Mouse (Mus musculus) forebrain, embryonic 13.5 days (tissue): Measurements from ENCODE around the gene Olfr1447. TPM values are rescaled to one million over a fixed set of nuclear protein-coding genes. Genes with fewer than 3 reads are reported as not detected.

Experiments used
- ATAC-seq: fragments of 200-750 bp; cut with Nextera tagmentation; 2 replicates; pipeline ENCODE4 v1.8.0; 2017
- H3K27ac ChIP-seq: fragments of 300-500 bp; sonication (generic); 2 replicates; pipeline ENCODE4 v1.5.1; 2015; ENCODE audit warnings: inconsistent platforms, mild to moderate bottlenecking, moderate library complexity
- H3K27me3 ChIP-seq: fragments of 300-500 bp; sonication (generic); 2 replicates; pipeline ENCODE4 v1.6.1; 2015; ENCODE audit warnings: mild to moderate bottlenecking, inconsistent platforms
- H3K36me3 ChIP-seq: fragments of 300-500 bp; sonication (generic); 2 replicates; pipeline ENCODE4 v1.6.1; 2015; ENCODE audit warnings: mild to moderate bottlenecking, inconsistent platforms; ENCODE audit not compliant: poor library complexity, severe bottlenecking
- H3K4me1 ChIP-seq: fragments of 300-500 bp; sonication (generic); 2 replicates; pipeline ENCODE4 v1.6.1; 2015; ENCODE audit warnings: inconsistent platforms
- H3K4me2 ChIP-seq: fragments of 300-500 bp; sonication (generic); 2 replicates; pipeline ENCODE4 v1.6.1; 2015; ENCODE audit warnings: inconsistent platforms, mild to moderate bottlenecking, moderate library complexity
- H3K4me3 ChIP-seq: fragments of 300-500 bp; sonication (generic); 2 replicates; pipeline ENCODE4 v1.5.1; 2015; ENCODE audit warnings: mild to moderate bottlenecking, inconsistent platforms
- H3K9ac ChIP-seq: fragments of 300-500 bp; sonication (generic); 2 replicates; pipeline ENCODE4 v1.6.1; 2015; ENCODE audit warnings: mild to moderate bottlenecking, inconsistent platforms
- H3K9me3 ChIP-seq: fragments of 300-500 bp; sonication (generic); replicated peaks from 2 replicates; pipeline ENCODE4 v1.6.1; 2016; ENCODE audit warnings: inconsistent platforms
- WGBS: fragments of 180-500 bp; shearing (Covaris S2); methylation state at CpG from one replicate; pipeline ENCODE4 v1.1.7; 2015; 5-methylcytosine and 5-hydroxymethylcytosine counted together
- polyA plus RNA-seq: library from polyadenylated mRNA; unstranded; fragments of >200 nt; fragmentation: Nextera tagmentation; extraction: Ambion mirVana; gene quantifications from 2 replicates; pipeline ENCODE4 v1.2.1, GENCODE M21; 2015

Olfr1447 gene
- not detected in 2 replicates for polyA plus RNA-seq

GRCm38 (mm10) chr19:12903643-12904042, at the start of gene Olfr1447:
TSS of gene Olfr1447 (minus strand) at chr19:12903743.
- H3K9ac ChIP-seq, result no peak within 1 kb of the TSS
- H3K4me1 ChIP-seq, result no peaks in the 10 kb centered on the region
- 92% methylated on average over 1 of the region's 1 CpGs for WGBS
- ATAC-seq, result no peak
- no peaks in the 10 kb centered on the region for H3K9me3 ChIP-seq
- H3K36me3 ChIP-seq, result no peaks in the 10 kb centered on the region
- no peak within 1 kb of the TSS for H3K27ac ChIP-seq
- no peak within 1 kb of the TSS for H3K4me2 ChIP-seq
- H3K4me3 ChIP-seq, result no peak within 1 kb of the TSS
- H3K27me3 ChIP-seq, result no peaks in the 10 kb centered on the region

- 95% methylated on average over 1 of the region's 1 CpGs for WGBS
- ATAC-seq, result no peak
- Histone ChIP-seq H3K36me3 (no peaks in the 10 kb centered on the region), H3K9ac (no peak within 1 kb of the TSS), H3K4me3 (no peak within 1 kb of the TSS), H3K4me2 (no peak within 1 kb of the TSS), H3K27me3 (no peaks in the 10 kb centered on the region), H3K27ac (no peak within 1 kb of the TSS), H3K9me3 (peaks cover 19% of the 10 kb centered on the region; the same call in 1 of the 2 replicates), H3K4me1 (no peaks in the 10 kb centered on the region)
Measured at GRCm38 (mm10) chr19:12949958-12950357, 46.4 kb upstream of the Olfr1447 start, which contains the start of gene Olfr1450. TSS of gene Olfr1450 (plus strand) at chr19:12950258.

DNA sequence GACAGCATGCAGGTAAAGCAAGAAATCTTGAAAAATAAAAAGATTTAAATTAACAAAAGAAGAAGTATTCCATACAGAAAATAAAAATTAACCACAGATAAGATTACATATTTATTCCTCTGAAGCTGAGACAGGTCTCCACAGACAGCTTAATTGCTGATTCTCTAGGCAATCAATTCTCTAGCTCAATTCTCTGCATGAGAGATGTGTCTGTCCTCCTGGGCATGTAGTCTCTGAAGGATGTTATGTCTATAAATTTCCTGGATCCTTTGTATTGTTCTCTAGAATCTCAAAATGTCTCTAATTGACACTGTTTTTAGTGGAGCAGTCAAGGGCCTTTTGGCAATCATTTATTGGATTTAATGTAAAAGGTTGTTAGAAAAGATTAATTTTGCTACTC, 27.0 kb upstream of the Olfr1447 start, which contains the start of gene Olfr1449:
TSS of gene Olfr1449 (plus strand) at position 301 of the 400 bp plus-strand sequence.
- Histone ChIP-seq H3K27ac (no peak within 1 kb of the TSS), H3K36me3 (no peaks in the 10 kb centered on the region), H3K4me1 (no peaks in the 10 kb centered on the region), H3K9ac (no peak within 1 kb of the TSS), H3K27me3 (no peaks in the 10 kb centered on the region), H3K4me2 (no peak within 1 kb of the TSS), H3K4me3 (no peak within 1 kb of the TSS), H3K9me3 (peaks cover 8% of the 10 kb centered on the region)
- no peak for ATAC-seq

GRCm38 (mm10) chr19:12924319-12924718, 20.8 kb upstream of the Olfr1447 start, which contains the start of gene Olfr1448:
TSS of gene Olfr1448 (minus strand) at chr19:12924419.
- H3K27me3 ChIP-seq, result no peaks in the 10 kb centered on the region
- no peak within 1 kb of the TSS for H3K4me3 ChIP-seq
- no peaks in the 10 kb centered on the region for H3K4me1 ChIP-seq
- H3K36me3 ChIP-seq, result no peaks in the 10 kb centered on the region
- peaks cover 2% of the 10 kb centered on the region for H3K9me3 ChIP-seq
- 80% methylated on average over 1 of the region's 1 CpGs for WGBS
- ATAC-seq, result no peak
- H3K4me2 ChIP-seq, result no peak within 1 kb of the TSS
- no peak within 1 kb of the TSS for H3K9ac ChIP-seq
- H3K27ac ChIP-seq, result no peak within 1 kb of the TSS

- Histone ChIP-seq H3K4me1 (no peaks in the 10 kb centered on the region), H3K9me3 (peaks cover 3% of the 10 kb centered on the region; the same call in 1 of the 2 replicates), H3K4me2 (no peak within 1 kb of the TSS), H3K27ac (no peak within 1 kb of the TSS), H3K27me3 (no peaks in the 10 kb centered on the region), H3K4me3 (no peak within 1 kb of the TSS), H3K9ac (no peak within 1 kb of the TSS), H3K36me3 (no peaks in the 10 kb centered on the region)
- ATAC-seq, result no peak
- 85% methylated on average over 1 of the region's 1 CpGs for WGBS
Measured at GRCm38 (mm10) chr19:12893424-12893823, 10.1 kb downstream of the Olfr1447 start, which contains the start of gene Olfr1446. TSS of gene Olfr1446 (minus strand) at chr19:12893524.

DNA sequence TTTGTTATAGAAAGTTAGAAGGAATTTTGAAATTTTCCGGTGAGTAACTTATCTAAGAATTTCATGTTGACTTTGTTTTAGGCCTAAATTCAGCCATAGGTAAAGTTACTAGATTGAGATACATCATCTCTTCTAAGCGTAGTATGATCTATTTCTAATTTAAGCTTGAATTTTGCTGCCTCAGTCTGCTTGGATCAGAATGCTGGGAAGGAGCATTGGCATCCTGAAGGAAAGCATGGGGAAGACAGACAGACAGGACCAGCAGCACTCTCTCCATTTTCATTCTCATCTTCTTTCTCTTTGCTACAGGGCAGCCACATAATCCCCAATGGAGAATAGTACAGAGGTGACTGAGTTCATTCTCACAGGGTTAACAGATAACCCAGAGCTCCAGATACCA, 20.0 kb downstream of the Olfr1447 start, which contains the start of gene Olfr1445:
TSS of gene Olfr1445 (plus strand) at position 301 of the 400 bp plus-strand sequence.
- H3K4me3 ChIP-seq, result no peak within 1 kb of the TSS
- H3K27me3 ChIP-seq, result no peaks in the 10 kb centered on the region
- no peak within 1 kb of the TSS for H3K9ac ChIP-seq
- H3K27ac ChIP-seq, result no peak within 1 kb of the TSS
- WGBS, result 85% methylated on average over 2 of the region's 2 CpGs
- no peaks in the 10 kb centered on the region for H3K4me1 ChIP-seq
- H3K36me3 ChIP-seq, result no peaks in the 10 kb centered on the region
- ATAC-seq, result no peak
- peaks cover under 1% of the 10 kb centered on the region; the same call in 1 of the 2 replicates for H3K9me3 ChIP-seq
- H3K4me2 ChIP-seq, result no peak within 1 kb of the TSS

DNA sequence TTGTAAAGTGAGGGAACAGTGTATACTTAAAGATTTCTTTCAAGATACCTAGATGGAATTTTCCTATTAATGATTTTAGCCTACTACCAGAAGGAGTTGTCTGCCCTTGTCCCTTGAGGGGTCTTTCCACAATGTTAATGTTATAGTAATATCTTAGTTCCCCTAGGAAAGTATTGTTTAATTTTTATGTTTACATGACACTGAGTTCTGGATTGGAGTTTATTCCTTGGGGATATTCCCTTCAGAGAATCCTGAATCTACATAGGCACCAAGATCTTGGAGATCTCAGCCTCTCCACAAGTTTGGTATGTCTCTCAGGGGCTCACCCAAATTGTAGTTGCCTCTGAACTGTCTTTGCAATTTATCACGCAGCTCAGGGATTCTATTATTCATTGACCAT, 46.6 kb downstream of the Olfr1447 start, which contains the start of gene Olfr1444:
TSS of gene Olfr1444 (plus strand) at position 301 of the 400 bp plus-strand sequence.
- Histone ChIP-seq H3K36me3 (no peaks in the 10 kb centered on the region), H3K9me3 (no peaks in the 10 kb centered on the region; the same call in 1 of the 2 replicates), H3K4me3 (no peak within 1 kb of the TSS), H3K27ac (no peak within 1 kb of the TSS), H3K4me1 (no peaks in the 10 kb centered on the region), H3K9ac (no peak within 1 kb of the TSS), H3K4me2 (no peak within 1 kb of the TSS), H3K27me3 (no peaks in the 10 kb centered on the region)
- no peak for ATAC-seq
- 53% methylated on average over 1 of the region's 1 CpGs for WGBS

Other genes starting within 250 kb of the Olfr1447 start
- gene Olfr1442, start 233.3 kb downstream of the Olfr1447 start, polyA plus RNA-seq, result not detected in 2 replicates
- not detected in 2 replicates for gene Olfr1443, start 225.6 kb downstream of the Olfr1447 start, polyA plus RNA-seq
- gene Keg1, start 208.0 kb downstream of the Olfr1447 start, polyA plus RNA-seq, result not detected in 2 replicates
- gene Cntf, start 138.1 kb downstream of the Olfr1447 start, polyA plus RNA-seq, result 1.9 and 2.3 TPM in 2 replicates
- gene Zfp91, start 107.6 kb downstream of the Olfr1447 start, polyA plus RNA-seq, result 16.3 and 16.8 TPM in 2 replicates
- 0.74 and 0.94 TPM in 2 replicates for gene Lpxn, start 107.5 kb downstream of the Olfr1447 start, polyA plus RNA-seq
- gene Gm5244, start 57.1 kb downstream of the Olfr1447 start, polyA plus RNA-seq, result not detected in 2 replicates
- not detected in 2 replicates for gene Olfr1444, start 46.5 kb downstream of the Olfr1447 start, polyA plus RNA-seq
- not detected in 2 replicates for gene Olfr1445, start 19.9 kb downstream of the Olfr1447 start, polyA plus RNA-seq
- not detected in 2 replicates for gene Olfr1446, start 10.2 kb downstream of the Olfr1447 start, polyA plus RNA-seq
- not detected in 2 replicates for gene Olfr1448, start 20.7 kb upstream of the Olfr1447 start, polyA plus RNA-seq
- gene Olfr1449, start 27.1 kb upstream of the Olfr1447 start, polyA plus RNA-seq, result not detected in 2 replicates
- gene Olfr1450, start 46.5 kb upstream of the Olfr1447 start, polyA plus RNA-seq, result not detected in 2 replicates
- gene Olfr1451, start 91.3 kb upstream of the Olfr1447 start, polyA plus RNA-seq, result not detected in 2 replicates
- gene Olfr1453, start 124.6 kb upstream of the Olfr1447 start, polyA plus RNA-seq, result not detected in 2 replicates
- gene Olfr1454, start 156.9 kb upstream of the Olfr1447 start, polyA plus RNA-seq, result not detected in 2 replicates
- gene Olfr1457, start 194.1 kb upstream of the Olfr1447 start, polyA plus RNA-seq, result not detected in 2 replicates
- gene Olfr1458, start 203.0 kb upstream of the Olfr1447 start, polyA plus RNA-seq, result not detected in 2 replicates
- not detected in 2 replicates for gene Olfr1459, start 245.8 kb upstream of the Olfr1447 start, polyA plus RNA-seq